13 mouse cellular contexts compared by ENCODE assay signal in genomic region chr10:99678096-99678495, GRCm38 (mm10).
DNase-seq lines count a peak whose midpoint lies in the region; ATAC-seq lines count a peak whose summit lies in the region.
"Had no signal": no experiment of that assay in that cellular context is flagged by ENCODE, and none has a peak within 500 bp of the region (broad histone marks: within the 10 kb centered on the region; RNA-seq: fewer than 3 reads in every experiment).

No protein-coding gene starts in this region.

- no peaks in the 10 kb centered on the region for H3K9me3 ChIP-seq in hindbrain, embryonic 14.5 days (ENCODE audit: control insufficient read depth, low read length)
- no peaks in the 10 kb centered on the region for H3K9me3 ChIP-seq in hindbrain, embryonic 11.5 days (ENCODE audit: control insufficient read depth, low read length)
- H3K9me3 ChIP-seq in intestine, embryonic 16.5 days (ENCODE audit: control insufficient read depth, low read length), result no peaks in the 10 kb centered on the region
- H3K9me3 ChIP-seq: embryonic facial prominence, embryonic 12.5 days had no signal

- H3K4me1 ChIP-seq in hindbrain, embryonic 14.5 days (replicated peaks; ENCODE audit: control insufficient read depth, insufficient read depth, low read length), result peaks cover 5% of the 10 kb centered on the region; the same call in 1 of the 2 replicates
- no peaks in the 10 kb centered on the region for H3K4me1 ChIP-seq in hindbrain, embryonic 11.5 days (replicated peaks; ENCODE audit: control insufficient read depth, insufficient read depth, low read length)
- H3K4me1 ChIP-seq in intestine, embryonic 16.5 days (ENCODE audit: control insufficient read depth, insufficient read depth, low read length), result no peaks in the 10 kb centered on the region
- H3K4me1 ChIP-seq: embryonic facial prominence, embryonic 12.5 days had no signal

- H3K9ac ChIP-seq in hindbrain, embryonic 14.5 days, result no peak overlapping the region
- no peak overlapping the region for H3K9ac ChIP-seq in hindbrain, embryonic 11.5 days (ENCODE audit: low read depth, low read length)
- H3K9ac ChIP-seq in intestine, embryonic 16.5 days (ENCODE audit: low read depth, low read length), result no peak overlapping the region
- H3K9ac ChIP-seq: embryonic facial prominence, embryonic 12.5 days; liver, postnatal 0 days had no signal

- H3K36me3 ChIP-seq in hindbrain, embryonic 14.5 days (replicated peaks; ENCODE audit: control insufficient read depth, insufficient read depth), result no peaks in the 10 kb centered on the region
- no peaks in the 10 kb centered on the region for H3K36me3 ChIP-seq in hindbrain, embryonic 11.5 days (ENCODE audit: control insufficient read depth, insufficient read depth, low read length)
- no peaks in the 10 kb centered on the region for H3K36me3 ChIP-seq in intestine, embryonic 16.5 days (ENCODE audit: control insufficient read depth, insufficient read depth, low read length)
- H3K36me3 ChIP-seq: embryonic facial prominence, embryonic 12.5 days had no signal

- 79% methylated on average over 9 of the region's 9 CpGs for WGBS in hindbrain, embryonic 14.5 days
- 85% methylated on average over 9 of the region's 9 CpGs for WGBS in hindbrain, embryonic 11.5 days
- 87% methylated on average over 9 of the region's 9 CpGs for WGBS in intestine, embryonic 16.5 days

- 0 out of 2 replicates have a peak, but pooled peaks have one; percentile 19 for ATAC-seq in hindbrain, embryonic 14.5 days (ENCODE audit: low FRiP score)
- no peak for ATAC-seq in hindbrain, embryonic 11.5 days (ENCODE audit: low FRiP score)
- peak; percentile 99 for ATAC-seq in frontal cortex, adult (ENCODE audit: low TSS enrichment)
- ATAC-seq in intestine, embryonic 16.5 days, result no peak
- ATAC-seq: CD4-positive, CD25-positive, alpha-beta regulatory T cell, adult 4 months; liver, postnatal 0 days had no signal

- H3K4me3 ChIP-seq in hindbrain, embryonic 14.5 days (replicated peaks; ENCODE audit: low read length), result no peak overlapping the region
- no peak overlapping the region for H3K4me3 ChIP-seq in hindbrain, embryonic 11.5 days (ENCODE audit: low read depth, low read length)
- no peak overlapping the region for H3K4me3 ChIP-seq in intestine, embryonic 16.5 days (ENCODE audit: low read length)
- H3K4me3 ChIP-seq: embryonic facial prominence, embryonic 12.5 days had no signal

- H3K4me2 ChIP-seq in hindbrain, embryonic 14.5 days (replicated peaks), result no peak overlapping the region
- H3K4me2 ChIP-seq in hindbrain, embryonic 11.5 days (replicated peaks; ENCODE audit: low read depth, low read length), result no peak overlapping the region
- H3K4me2 ChIP-seq in intestine, embryonic 16.5 days (ENCODE audit: low read depth, low read length), result no peak overlapping the region
- H3K4me2 ChIP-seq: embryonic facial prominence, embryonic 12.5 days had no signal

- no peak overlapping the region for H3K27ac ChIP-seq in hindbrain, embryonic 14.5 days
- no peak overlapping the region for H3K27ac ChIP-seq in hindbrain, embryonic 11.5 days (ENCODE audit: low read depth, low read length)
- H3K27ac ChIP-seq in intestine, embryonic 16.5 days (ENCODE audit: low read length), result no peak overlapping the region
- H3K27ac ChIP-seq: embryonic facial prominence, embryonic 12.5 days had no signal

- H3K27me3 ChIP-seq in hindbrain, embryonic 14.5 days (ENCODE audit: control insufficient read depth, insufficient read depth, low read length), result no peaks in the 10 kb centered on the region
- no peaks in the 10 kb centered on the region for H3K27me3 ChIP-seq in hindbrain, embryonic 11.5 days (ENCODE audit: control insufficient read depth, insufficient read depth, low read length)
- no peaks in the 10 kb centered on the region for H3K27me3 ChIP-seq in intestine, embryonic 16.5 days (replicated peaks; ENCODE audit: control insufficient read depth, insufficient read depth, low read length)
- H3K27me3 ChIP-seq: embryonic facial prominence, embryonic 12.5 days had no signal

- no peak for DNase-seq in hindbrain, embryonic 14.5 days (ENCODE audit: low spot score)
- no peak for DNase-seq in hindbrain, embryonic 11.5 days (ENCODE audit: low spot score)
- DNase-seq in layer of hippocampus, postnatal 14 days (ENCODE audit: low spot score in 2 of 2), result peak; percentile 65 to 81
- DNase-seq in right cerebral cortex, postnatal 25 days, result peak; percentile 49
- no peak for DNase-seq in kidney, adult 18-20 months
- no peak for DNase-seq in Muller cell, postnatal 12 days (ENCODE audit: inconsistent ontology term)
- DNase-seq: heart, postnatal 4 days; kidney, postnatal 4 days; liver, postnatal 0 days had no signal

Comparison
In these comparisons a context has a peak if more than half of its experiments do, and no peak if none do; other contexts are left out.
1. ATAC-seq: peak in hindbrain, embryonic 14.5 days (single experiment) and frontal cortex, adult (single experiment); none in hindbrain, embryonic 11.5 days (single experiment) and intestine, embryonic 16.5 days (single experiment).
2. DNase-seq: peak in layer of hippocampus, postnatal 14 days (2 of 2) and right cerebral cortex, postnatal 25 days (single experiment); none in hindbrain, embryonic 14.5 days (single experiment), hindbrain, embryonic 11.5 days (single experiment), kidney, adult 18-20 months (single experiment) and Muller cell, postnatal 12 days (single experiment).